Mouse (Mus musculus) embryonic fibroblast, embryonic 13.5 days (primary cell): ENCODE measurements around the gene Gm11733.

Experiments
- CTCF ChIP-seq: IDR thresholded peaks from 2 replicates; pipeline ENCODE4 v1.5.1; 2011; ENCODE audit warnings: mild to moderate bottlenecking, control low read depth, low read length, moderate library complexity, borderline replicate concordance; ENCODE audit not compliant: insufficient read depth
- POLR2A ChIP-seq: IDR thresholded peaks from 2 replicates; pipeline ENCODE4 v1.6.1; 2011; ENCODE audit warnings: low read depth, mild to moderate bottlenecking, control low read depth, low read length, moderate library complexity

- TF ChIP-seq CTCF (no peak), POLR2A (no peak)
These were observed 11.3 kb upstream of the Gm11733 start for GRCm38 (mm10) chr11:117472885-117473284.
